Mouse (Mus musculus): ENCODE data around the gene Kif23.

GRCm38 (mm10) chr9:61986055-61986454, 39.5 kb upstream of the Kif23 start:
- no peak for TF ChIP-seq EP300 (IDR thresholded peaks at IDR 0.05; ENCODE audit: insufficient read depth, low read depth, low read length)
- no peak for TF ChIP-seq POLR2A (IDR thresholded peaks at IDR 0.05; ENCODE audit: insufficient read depth, low read length)
- TF ChIP-seq CTCF (IDR thresholded peaks at IDR 0.05; ENCODE audit: low read depth, low read length): no peak
